Mouse (Mus musculus) thymus, postnatal 36 days (tissue): ENCODE measurements around the gene Dtx3l.
"Not testable (repeated sequence)": the region's sequence is repeated elsewhere in the genome, so short reads cannot be mapped to it uniquely, and the experiment has no call there.

Source experiments
- DNase-seq, 2 experiments: peaks; one replicate each; pipeline ENCODE4 v3.0.0; 2022; ENCODE audit warnings: mixed read lengths in 2 of 2

The Dtx3l gene

DNA sequence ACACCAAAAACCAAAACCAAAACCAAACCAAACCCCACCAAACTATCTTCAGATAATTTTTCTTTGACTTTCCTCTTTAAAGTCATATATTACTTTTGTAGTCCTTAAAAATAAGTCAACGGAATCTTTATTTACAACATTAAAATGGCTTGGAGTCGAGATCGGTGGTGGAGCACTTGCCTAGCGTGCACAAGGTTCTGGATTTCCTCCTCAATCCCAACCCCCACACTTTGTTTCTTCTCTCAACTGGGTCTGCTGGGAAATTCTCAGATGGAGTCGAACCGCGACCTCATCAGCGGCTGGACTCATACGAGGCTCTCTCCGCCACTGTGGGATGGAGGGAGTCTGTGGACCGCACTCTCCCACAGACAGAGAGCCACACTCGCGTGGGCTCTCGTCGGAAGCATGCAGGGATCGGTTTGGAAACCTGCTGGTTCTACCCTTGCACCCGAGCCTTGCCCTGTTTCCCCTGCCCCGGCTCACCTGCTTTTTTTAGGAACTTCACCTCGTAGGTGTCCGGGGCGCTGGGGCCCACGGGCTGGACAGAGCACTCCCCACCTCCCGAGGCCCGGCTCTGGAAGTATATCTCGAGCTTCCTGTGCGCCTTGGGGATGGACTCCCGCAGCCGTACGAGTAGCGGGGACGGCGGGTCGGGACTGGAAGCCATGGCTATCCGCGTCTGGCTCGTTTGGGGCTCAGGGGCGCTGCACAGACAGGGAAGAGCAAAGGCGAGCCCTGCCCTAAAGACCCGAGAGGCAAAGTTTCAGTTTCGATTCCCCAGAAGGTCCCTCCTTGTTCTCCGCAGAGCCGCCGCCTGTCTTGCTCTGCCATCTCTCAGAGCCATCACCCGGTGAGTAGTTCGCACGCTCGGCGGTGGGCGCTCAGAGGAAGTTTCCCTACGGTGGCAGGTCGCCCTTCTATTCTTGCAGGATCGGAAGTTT is at the start of gene Dtx3l, which contains the start of gene Parp9:
Gene Dtx3l (minus strand): TSS at position 941 of the 941 bp plus-strand sequence.
Gene Parp9 (plus strand): TSS at position 260 of the 941 bp plus-strand sequence.
- DNase-seq: peak; percentile 74 to 79

DNA sequence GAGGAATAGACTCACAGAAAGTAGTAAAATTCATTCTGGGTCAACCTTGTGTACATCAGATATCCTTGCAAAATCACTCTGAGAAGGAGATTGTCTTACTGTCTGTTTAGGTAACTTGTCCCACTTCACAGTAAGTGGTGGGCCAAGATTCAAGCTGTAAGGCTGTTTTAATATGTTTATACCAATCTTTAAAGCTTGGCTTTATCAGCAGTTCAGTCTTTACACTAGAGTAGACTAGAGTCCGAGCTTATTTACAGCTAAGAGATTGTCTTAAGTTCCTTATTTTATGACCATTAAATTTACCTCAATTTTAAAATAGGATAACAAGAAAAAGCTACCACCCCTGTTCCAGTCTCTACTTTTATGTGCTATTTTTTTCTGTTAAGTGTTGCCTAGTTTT is 49.0 kb upstream of the Dtx3l start:
- DNase-seq: no peak

DNA sequence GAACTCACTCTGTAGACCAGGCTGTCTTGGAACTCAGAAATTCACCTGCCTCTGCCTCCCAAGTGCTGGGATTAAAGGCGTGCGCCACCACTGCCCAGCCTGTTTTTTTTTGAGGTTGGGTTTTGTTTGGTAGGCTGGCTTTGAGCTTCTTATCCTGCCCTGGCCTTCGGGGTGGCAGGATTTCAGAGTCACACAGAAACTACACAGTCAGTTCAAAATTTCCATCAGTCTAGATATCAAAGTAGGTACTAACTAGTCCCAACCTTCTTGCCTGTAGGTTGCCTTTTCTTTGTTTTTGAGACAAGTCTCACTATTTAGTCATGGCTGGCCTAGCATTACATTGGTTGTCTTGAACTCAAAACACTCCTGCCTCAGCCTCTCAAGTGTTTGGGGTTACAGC is 45.5 kb upstream of the Dtx3l start:
- no peak for DNase-seq

DNA sequence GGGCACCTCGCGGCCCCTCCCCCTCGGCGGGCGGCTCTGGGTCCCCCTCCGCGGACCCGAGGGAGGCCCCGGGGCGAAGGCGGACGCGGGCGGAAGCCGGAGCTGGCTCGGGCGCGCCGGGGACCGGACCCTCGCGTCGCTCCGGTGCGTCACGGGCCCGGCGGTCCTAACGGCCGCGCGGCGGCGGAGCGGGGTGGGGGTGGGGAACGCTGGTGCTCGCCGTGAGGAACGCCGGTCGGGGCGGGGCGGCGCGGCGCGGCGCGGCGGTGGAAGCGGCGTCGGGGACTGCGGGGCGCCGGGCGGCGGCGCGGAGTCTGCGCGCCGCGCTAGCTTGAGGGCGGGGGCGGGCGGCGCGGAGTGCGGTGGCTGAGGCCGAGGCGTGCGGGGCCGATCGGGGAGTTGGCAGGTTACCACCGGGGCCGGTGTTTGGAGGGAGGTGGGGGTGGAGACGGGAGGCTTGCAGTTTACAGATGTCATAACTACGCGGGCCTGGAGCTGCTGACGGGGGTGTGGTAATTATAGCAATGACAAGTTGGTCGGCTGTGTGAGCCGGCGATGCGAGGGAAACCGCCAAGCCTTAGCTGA is 44.7 kb upstream of the Dtx3l start:
- peak; percentile 43 to 66 for DNase-seq

DNA sequence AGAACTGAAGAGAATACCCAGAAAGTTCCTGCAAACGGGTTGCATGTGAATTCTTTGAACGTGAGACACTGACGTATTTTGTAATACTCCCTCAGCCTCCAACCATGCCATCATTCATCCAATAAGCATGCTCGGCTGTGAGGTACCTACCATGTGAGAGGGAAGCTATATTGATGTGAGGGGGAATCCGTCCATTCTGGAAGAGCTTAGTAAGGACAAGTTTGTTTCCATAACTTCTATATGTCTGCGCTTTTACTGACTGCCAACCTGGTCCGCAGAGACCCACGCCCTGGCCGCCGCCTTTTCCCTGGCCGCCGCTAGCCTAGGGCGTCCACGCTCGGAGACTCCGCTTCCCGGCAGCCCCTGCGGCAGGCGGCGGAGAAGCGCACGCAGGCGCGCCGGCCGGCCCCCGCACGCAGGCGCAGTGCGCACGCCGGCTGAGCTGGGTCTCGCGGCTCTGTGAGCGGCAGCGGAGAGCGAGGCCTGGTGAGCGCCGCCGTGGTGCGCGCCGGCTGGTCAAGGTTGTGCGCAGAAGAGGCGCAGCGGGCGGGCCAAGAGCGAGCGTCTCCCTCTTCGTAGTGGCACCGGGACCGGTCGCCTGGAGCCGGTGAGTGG is 44.1 kb upstream of the Dtx3l start:
- peak; percentile 89 to 93 for DNase-seq

DNA sequence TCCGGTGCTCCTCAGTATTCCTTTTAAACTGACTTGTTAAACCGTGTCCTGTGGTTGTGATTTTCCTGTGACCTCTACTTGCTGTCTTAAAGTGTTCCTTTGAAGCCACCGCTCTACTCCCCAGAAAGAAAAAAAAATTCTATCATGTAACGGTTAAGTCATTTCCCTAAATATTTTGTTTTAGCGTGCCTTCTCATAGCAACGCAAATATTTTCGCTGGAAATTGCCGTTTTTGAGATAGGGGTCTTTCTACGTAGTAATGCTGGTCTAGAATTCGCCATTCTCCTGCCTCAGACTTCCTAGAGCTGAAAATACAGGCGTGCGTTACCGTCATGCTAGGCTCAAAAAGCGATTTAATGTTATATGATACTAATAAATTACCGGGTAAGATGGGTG is 43.6 kb upstream of the Dtx3l start:
- DNase-seq: no peak

DNA sequence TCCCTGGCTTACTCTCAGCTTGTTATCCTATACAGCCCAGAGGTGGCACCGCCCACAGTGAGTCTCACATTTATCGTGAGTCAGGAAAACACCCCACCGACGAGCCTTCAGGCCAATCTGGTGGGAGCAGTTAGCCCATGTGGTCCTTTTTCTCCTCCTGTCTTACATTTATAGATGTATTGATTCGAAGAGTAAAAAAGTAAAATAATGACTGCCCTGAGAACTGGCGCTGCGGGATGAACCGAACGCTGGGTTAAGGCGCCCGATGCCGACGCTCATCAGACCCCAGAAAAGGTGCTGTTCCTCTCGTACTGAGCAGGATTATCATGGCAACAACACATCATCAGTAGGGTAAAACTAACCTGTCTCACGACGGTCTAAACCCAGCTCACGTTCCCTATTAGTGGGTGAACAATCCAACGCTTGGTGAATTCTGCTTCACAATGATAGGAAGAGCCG is 42.4 kb upstream of the Dtx3l start:
- peak; percentile 94 to 100 for DNase-seq

DNA sequence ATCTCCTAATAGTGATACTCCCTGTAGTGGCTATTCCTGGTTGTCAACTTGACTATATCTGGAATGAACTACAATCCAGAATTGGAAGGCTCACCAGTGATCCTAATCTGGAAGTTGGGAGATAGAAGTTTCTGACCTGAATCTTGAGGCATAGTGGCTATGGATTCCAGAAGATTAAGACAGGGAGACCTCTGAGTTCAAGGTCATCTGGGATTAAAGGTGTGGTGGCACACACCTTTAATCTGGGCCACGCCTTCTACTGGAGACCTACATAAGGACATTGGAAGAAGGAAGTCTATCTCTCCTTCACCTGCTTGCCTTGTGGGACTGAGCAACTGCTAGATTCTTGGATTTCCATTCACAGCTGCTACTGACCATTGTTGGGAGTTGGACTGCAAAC is 39.5 kb upstream of the Dtx3l start, which contains the start of gene Kpna1:
Gene Kpna1 (plus strand): TSS at position 301 of the 400 bp plus-strand sequence.
- not testable (repeated sequence) for DNase-seq

DNA sequence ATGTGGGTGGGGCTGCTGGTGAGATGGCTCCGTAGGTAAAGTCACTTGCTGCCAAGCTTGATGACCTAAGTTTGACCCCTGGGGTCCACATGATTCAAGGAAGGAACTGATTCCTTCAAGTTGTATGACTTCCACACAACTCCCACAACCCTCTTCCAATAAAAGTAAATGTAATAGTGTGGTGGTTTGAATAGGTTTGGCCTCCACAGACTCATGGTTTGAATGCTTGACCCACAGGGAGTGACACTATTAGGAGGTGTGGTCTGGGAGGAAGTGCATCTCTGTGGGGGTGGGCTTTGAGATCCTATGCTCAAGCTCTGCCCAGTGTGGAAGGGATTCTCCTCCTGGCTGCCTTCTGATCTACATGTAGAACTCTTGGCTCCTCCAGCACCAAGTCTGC is 35.1 kb upstream of the Dtx3l start:
- DNase-seq: no peak

DNA sequence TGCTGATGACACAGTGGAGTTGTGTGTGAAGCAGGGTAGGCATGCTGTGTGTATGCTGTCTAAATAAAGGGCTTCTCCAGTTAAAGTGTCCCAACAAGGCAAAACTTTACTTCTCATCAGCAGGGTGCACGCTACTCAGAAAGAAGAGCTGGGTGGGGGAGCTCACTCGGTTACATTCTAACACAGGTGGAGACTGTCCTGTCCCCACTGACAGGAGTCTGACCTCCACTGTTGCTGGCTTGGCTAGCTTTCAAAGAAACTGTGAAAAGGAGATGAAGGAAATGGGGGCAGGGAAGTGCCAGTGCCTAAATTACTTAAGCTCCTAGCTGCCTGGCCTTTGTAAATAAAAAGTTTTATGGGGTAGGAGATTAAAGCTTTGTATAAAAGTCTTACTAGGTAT is 29.2 kb upstream of the Dtx3l start:
- no peak for DNase-seq

DNA sequence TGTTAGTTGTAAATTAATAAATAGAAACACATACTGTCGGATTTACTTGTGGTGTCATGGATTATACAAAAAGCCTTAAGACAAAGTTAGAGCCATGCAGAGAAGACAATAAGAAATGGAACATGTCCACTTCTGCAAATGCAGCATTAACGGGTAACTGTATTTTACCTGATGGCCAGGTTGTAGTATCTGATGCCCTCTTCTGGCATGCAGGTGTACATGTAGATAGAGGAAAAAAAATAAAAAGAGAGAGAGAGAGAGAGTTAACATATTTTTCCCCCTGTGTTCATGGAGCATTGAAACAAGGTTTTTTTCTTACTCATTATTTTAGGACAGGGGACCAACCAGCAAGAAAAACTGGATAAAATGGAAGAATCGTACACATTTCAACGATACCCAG is 28.4 kb upstream of the Dtx3l start:
- DNase-seq: no peak

DNA sequence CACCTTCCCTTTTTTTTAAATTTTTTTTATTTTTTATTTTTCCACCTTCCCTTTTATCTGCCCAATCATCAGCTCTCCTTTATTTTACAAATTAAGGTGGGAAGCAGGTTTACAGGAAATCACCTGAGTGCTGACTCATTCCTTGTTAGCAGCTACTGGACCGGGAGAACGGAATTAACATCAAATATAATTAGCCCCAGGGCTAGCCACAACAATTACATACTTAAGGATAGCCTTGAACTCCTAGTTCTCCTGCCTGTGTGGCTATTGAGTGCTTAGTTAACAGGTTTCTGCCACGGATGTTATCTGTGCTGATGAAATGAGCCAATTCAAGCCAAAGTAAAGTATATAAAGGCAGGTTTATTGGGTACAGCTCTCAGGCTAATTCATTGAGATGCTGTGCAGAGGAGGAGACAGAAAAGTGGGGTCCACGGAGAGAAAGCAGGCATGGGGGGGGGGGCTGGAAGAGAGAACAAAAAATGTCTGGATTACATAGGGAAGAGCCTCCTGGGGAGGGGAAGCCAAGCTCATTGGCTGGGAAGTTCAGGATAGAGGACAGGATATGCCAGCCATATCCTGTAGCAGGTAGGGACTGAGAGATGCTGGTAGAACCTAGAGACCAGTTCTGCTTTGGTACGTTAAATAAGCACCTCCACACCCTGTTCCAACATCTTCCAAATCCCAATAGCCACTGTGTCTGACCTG is 27.6 kb upstream of the Dtx3l start:
- no peak for DNase-seq

DNA sequence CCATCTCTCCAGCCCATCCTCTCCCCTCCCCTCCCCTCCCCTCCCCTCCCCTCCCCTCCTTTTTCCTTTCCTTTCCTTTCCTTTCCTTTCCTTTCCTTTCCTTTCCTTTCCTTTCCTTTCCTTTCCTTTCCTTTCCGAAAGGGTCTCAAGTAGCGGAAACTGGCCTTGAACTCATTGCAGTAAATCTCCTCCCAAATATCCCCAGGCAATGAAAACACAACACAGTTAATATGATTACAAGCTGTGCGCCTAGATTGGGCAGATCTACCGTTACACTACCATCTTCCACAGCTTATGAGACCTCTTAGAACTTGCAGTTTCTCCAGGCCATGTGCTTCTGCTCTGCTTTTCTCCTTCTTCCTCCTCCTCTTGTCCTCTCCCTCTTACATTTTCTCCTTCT is 27.0 kb upstream of the Dtx3l start:
- DNase-seq: not testable (repeated sequence)

DNA sequence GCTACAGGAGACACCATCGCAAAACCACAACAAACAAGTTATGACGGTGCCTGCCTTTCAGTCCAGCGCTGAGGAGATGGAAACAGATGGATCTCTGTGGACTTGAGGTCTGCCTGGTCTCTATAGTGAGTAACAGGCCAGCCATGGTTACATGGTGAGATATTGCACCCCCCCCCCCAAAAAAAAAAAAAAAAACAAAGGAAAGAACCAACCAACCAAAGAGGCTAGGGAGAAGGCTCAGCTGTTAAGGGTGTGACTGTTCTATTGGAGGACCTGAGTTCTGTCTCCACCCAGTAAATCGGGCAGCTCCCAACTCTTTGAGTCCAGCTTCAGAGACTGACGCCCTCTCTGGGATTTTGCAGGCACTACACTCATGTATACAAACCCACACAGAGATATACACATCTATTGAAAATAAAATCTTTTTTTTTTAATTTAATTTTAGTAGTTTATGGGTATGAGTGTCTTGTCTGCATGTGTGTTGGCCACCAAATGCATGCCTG is 13.7 kb upstream of the Dtx3l start:
- no peak for DNase-seq

DNA sequence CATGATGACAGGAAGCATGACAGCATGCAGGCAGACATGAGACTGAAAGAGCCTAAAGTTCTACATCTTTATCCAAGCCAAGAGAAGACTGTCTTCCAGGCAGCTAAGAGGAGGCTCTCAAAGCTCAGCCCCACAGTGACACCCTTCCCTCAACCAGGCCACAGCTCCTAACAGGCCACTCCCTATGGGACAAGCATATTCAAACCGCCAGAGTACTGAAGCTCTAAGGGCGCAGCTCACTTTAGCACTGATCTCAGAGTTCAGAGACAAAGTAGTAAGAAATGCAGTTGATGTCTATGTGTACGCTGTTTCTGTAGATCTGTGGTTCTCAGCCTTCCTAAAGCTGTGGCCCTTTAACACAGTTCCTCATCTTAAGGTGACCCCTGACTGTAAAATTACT is 12.3 kb upstream of the Dtx3l start:
- no peak for DNase-seq

DNA sequence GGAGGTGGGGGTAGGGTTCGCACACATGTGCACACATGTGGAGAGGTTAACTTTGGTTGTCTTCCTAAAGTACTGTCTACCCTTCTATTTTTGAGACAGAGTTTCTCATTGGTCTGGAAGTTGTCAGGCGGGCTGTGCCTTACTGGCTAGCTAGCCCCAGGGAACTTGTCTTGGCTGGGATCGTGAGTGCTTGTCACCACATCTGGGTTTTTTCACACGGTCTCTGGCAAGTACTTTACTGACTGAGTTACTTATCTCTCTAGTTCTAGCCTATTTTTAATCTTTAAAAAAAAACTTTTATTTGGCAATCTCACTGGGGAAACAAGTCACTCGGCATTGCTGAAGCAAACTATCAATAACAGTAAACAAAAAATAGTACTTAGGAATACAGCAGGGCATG is 10.3 kb upstream of the Dtx3l start:
- no peak for DNase-seq

DNA sequence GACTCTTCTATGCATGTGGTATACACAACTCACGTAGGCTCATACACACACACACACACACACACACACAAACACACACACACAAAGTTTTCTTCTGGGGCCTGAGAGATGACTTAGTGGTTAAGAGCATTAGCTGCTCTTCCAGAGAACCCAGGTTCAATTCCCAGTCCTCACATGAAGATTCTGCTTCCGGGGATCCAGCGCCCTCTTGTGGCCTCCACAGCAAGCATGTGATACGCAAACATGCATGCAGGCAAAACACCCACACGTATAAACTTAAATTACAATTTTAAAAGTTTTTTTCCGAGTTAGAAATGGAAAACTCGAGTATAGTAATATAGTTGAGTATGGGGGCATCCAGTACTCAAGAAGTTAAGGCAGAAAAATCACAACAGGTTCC is 2.4 kb upstream of the Dtx3l start:
- DNase-seq: peak; percentile 41

DNA sequence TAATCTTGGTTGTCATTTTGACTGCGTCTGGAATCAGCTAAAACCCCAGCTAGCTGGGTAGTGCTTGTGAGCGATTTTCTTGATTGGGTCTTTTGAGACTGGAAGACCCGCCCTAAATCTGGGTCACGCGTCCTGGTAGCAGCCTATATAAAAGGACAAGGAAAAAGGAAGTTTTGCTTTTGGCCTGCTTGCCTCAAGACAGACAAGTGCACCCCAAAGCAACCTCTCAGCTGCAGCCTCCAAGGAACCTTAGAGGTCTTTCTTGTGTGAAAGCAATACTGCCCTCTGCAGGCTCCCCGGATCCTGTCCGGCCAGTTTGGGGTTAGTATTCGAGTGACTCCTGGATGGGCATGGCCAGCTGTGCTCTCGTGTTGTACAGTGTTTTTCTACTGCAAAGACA is 739 bp upstream of the Dtx3l start:
- DNase-seq: peak; percentile 85 to 88

DNA sequence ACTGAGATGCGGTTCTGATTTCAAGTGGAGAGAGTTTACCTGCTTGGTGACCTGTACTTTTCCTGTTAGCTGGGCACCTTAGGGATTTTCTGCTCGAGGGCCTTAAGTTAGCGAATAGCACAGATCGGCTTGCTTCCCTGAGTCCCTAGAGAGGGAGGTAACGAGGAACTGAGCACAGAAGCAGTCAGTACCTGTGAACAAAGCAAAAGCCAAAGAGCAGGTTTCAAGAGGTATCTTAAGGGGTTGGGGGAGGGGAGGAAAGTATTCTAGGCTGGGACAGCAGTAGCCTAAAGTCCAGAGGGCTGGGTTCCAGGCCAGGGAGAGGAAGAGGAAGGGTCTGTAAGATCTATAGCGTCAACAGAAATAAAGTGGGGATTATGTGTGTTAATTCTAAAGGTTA is 310 bp upstream of the Dtx3l start:
- no peak for DNase-seq

DNA sequence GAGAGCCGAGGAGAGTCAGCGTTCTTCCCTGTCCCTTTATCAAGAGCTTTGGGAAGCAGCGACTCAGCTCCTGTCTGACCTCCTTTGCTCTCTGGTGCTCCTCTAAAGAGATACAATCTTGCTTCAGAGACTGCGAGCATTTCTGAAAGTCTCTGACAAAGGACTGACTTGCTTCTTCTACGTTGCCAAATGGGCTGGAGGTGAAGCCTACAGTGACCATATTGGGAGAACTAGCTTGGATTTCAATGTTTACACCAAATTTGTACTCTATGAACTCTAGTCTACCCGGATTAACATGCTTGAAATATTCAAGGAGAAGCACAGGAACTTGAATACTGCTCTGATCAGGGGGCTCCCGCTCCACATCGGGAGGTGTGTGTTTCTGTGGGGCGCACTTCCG is 5.8 kb downstream of the Dtx3l start:
- no peak for DNase-seq

DNA sequence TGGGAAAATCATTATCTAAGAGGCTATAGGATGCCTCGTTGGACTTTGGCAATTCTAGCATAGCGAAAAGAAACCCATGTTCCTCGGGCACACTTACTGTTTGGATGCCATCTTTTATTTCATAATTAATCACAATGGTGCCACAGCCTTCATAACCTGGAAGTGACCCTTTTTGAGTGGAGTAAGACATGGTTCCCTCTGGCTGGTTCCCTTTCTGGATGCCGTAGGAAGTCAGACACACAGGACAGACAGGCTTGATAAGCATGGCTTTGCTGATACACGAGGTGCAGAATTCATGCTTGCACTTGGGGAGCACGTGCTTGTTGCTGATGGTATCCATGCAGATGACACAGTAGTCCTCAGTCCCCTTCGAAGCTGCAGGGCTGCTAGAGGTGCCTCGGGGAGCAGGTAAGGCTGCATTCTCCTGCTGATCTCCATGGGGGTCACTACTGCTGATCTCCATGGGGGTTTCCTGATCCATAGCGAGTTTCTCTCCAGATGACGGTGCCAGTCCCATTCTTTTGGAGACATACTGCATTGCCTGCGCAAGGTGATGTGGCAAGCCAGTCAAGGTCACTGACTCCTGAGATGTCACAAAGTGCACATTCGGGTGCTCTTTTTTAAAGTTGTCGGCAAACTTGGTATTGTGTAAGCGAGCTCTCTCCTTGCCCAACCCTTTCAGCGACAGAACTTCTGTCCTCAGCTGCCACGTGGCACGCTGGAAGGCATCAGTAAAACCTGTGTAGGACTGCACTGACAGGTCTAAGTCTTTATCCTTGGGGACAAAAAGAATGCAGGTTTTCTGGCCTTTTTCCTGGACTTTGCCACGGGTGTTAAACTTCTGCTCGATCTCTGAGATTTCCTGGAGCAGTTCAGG is 6.5 kb downstream of the Dtx3l start:
- no peak for DNase-seq

DNA sequence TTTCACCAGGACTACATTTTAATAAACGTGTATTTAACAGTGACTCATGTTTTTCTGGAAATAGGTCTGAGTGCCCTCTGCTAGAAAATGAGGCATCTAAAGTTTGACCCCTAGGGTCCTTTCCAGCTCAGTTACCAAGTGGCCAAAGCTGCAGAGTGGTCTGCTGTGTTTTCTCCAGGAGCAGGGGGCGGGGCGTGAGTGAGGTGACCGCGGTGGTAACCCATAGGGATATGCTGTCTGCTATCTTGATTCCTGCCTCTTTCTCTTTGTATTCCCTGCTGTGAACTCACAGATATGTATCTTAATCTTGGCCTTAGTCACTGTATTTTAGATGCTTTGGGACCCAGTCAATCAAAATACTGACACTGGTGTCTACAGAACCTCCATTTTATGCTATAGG is 14.6 kb downstream of the Dtx3l start:
- DNase-seq: no peak
